Mouse (Mus musculus) MEL (cell line): ENCODE data around the gene Dnali1. TPM values are rescaled to one million over a fixed set of nuclear protein-coding genes. Genes with fewer than 3 reads are reported as not detected.

Experiments
- DNase-seq: peaks from one replicate; pipeline ENCODE4 v3.0.0; 2011; ENCODE audit warnings: low read depth, low spot score
- H3K27ac ChIP-seq: 2 replicates; pipeline ENCODE4 v1.5.1; 2012; ENCODE audit warnings: low read depth, mild to moderate bottlenecking, control low read depth, low read length, moderate library complexity; ENCODE audit not compliant: control insufficient read depth
- H3K27me3 ChIP-seq, 2 experiments: fragments of 150-350 bp in 1 of 2; sonication (generic) in 1 of 2; 2 replicates each; pipeline ENCODE4 v1.6.1; 2012; ENCODE audit warnings: low read length in 2 of 2, mild to moderate bottlenecking in 2 of 2, improper control_type of control experiment in 1 of 2, moderate library complexity in 1 of 2; ENCODE audit not compliant: insufficient read depth in 2 of 2, control insufficient read depth in 1 of 2
- H3K36me3 ChIP-seq, 2 experiments: 2 replicates each; pipeline ENCODE4 v1.6.1; 2012 to 2014; ENCODE audit warnings: low read length in 2 of 2, improper control_type of control experiment in 1 of 2, inconsistent platforms in 1 of 2, mild to moderate bottlenecking in 1 of 2; ENCODE audit not compliant: insufficient read depth in 2 of 2, control insufficient read depth in 1 of 2
- H3K4me1 ChIP-seq, 2 experiments: fragments of 150-350 bp in 1 of 2; sonication (generic) in 1 of 2; 2 replicates each; pipeline ENCODE4 v1.6.1; 2012; ENCODE audit warnings: low read length in 2 of 2, improper control_type of control experiment in 1 of 2, mild to moderate bottlenecking in 1 of 2; ENCODE audit not compliant: insufficient read depth in 2 of 2, control insufficient read depth in 1 of 2
- H3K4me3 ChIP-seq, 2 experiments: fragments of 150-350 bp in 1 of 2; sonication (generic) in 1 of 2; 2 replicates each; pipeline ENCODE4 v1.5.1; 2012; ENCODE audit warnings: low read depth in 2 of 2, low read length in 2 of 2, mild to moderate bottlenecking in 2 of 2, moderate library complexity in 2 of 2, control low read depth in 1 of 2, improper control_type of control experiment in 1 of 2; ENCODE audit not compliant: control insufficient read depth in 1 of 2, insufficient read depth in 1 of 2
- H3K79me2 ChIP-seq: 2 replicates; pipeline ENCODE4 v1.6.1; 2012; ENCODE audit warnings: mild to moderate bottlenecking, low read length, moderate library complexity; ENCODE audit not compliant: control insufficient read depth, poor library complexity, insufficient read depth
- H3K9ac ChIP-seq: 2 replicates; pipeline ENCODE4 v1.6.1; 2012; ENCODE audit warnings: low read depth, mild to moderate bottlenecking, control low read depth, low read length, moderate library complexity; ENCODE audit not compliant: control insufficient read depth, poor library complexity, severe bottlenecking
- H3K9me3 ChIP-seq: fragments of 150-350 bp; sonication (generic); replicated peaks from 2 replicates; pipeline ENCODE4 v1.6.1; 2012; ENCODE audit warnings: mild to moderate bottlenecking, low read length, improper control_type of control experiment, moderate library complexity; ENCODE audit not compliant: insufficient read depth
- BHLHE40 ChIP-seq: IDR thresholded peaks from 2 replicates; pipeline ENCODE4 v1.6.1; 2012; ENCODE audit warnings: low read depth, mild to moderate bottlenecking, inconsistent platforms, low read length, improper control_type of control experiment, borderline replicate concordance
- E2F4 ChIP-seq: IDR thresholded peaks from 2 replicates; pipeline ENCODE4 v1.6.1; 2011; ENCODE audit warnings: low read depth, low read length, improper control_type of control experiment, borderline replicate concordance
- GABPA ChIP-seq: IDR thresholded peaks from 2 replicates; pipeline ENCODE4 v1.6.1; 2012; ENCODE audit warnings: low read depth, mild to moderate bottlenecking, inconsistent platforms, low read length, improper control_type of control experiment, moderate library complexity
- JUND ChIP-seq: IDR thresholded peaks from 2 replicates; pipeline ENCODE4 v1.6.1; 2011; ENCODE audit warnings: low read depth, mild to moderate bottlenecking, improper control_type of control experiment, low read length
- MAFK ChIP-seq: IDR thresholded peaks from 2 replicates; pipeline ENCODE4 v1.6.1; 2011; ENCODE audit warnings: low read depth, mild to moderate bottlenecking, low read length, improper control_type of control experiment, borderline replicate concordance
- MAZ ChIP-seq: IDR thresholded peaks from 2 replicates; pipeline ENCODE4 v1.6.1; 2012; ENCODE audit warnings: low read depth, mild to moderate bottlenecking, inconsistent platforms, low read length, improper control_type of control experiment
- MXI1 ChIP-seq: IDR thresholded peaks from 2 replicates; pipeline ENCODE4 v1.6.1; 2011; ENCODE audit warnings: mild to moderate bottlenecking, low read depth, low read length, improper control_type of control experiment
- MYB ChIP-seq: IDR thresholded peaks from 2 replicates; pipeline ENCODE4 v1.6.1; 2011; ENCODE audit warnings: mild to moderate bottlenecking, low read depth, low read length, improper control_type of control experiment
- NELFE ChIP-seq: IDR thresholded peaks from 2 replicates; pipeline ENCODE4 v1.6.1; 2011; ENCODE audit warnings: low read depth, low read length, improper control_type of control experiment
- POLR2AphosphoS5 ChIP-seq: IDR thresholded peaks from 2 replicates; pipeline ENCODE4 v1.6.1; 2012; ENCODE audit warnings: low read depth, borderline replicate concordance, mild to moderate bottlenecking, inconsistent platforms, low read length, moderate library complexity, mixed read lengths
- RAD21 ChIP-seq: IDR thresholded peaks from 2 replicates; pipeline ENCODE4 v1.6.1; 2011; ENCODE audit warnings: mild to moderate bottlenecking, low read depth, low read length, improper control_type of control experiment
- ZC3H11A ChIP-seq: IDR thresholded peaks from 2 replicates; pipeline ENCODE4 v1.6.1; 2012; ENCODE audit warnings: low read depth, mild to moderate bottlenecking, inconsistent platforms, low read length, improper control_type of control experiment
- ZMIZ1 ChIP-seq: IDR thresholded peaks from 2 replicates; pipeline ENCODE4 v1.6.1; 2012; ENCODE audit warnings: low read depth, mild to moderate bottlenecking, inconsistent platforms, low read length, improper control_type of control experiment, moderate library complexity
- polyA plus RNA-seq, 2 experiments: library from polyadenylated mRNA; stranded (reverse) in 1 of 2; unstranded in 1 of 2; fragments of >175 nt in 1 of 2; fragments of >200 nt in 1 of 2; gene quantifications; 2 replicates each; pipeline versions ENCODE4 v1.2.1 to v1.2.4; 2012; ENCODE audit warnings: low replicate concordance in 2 of 2, low read depth in 1 of 2; ENCODE audit not compliant: insufficient read length in 2 of 2, insufficient read depth in 1 of 2, missing spikeins in 1 of 2
- total RNA-seq: library from RNA; depleted of rRNA; stranded (reverse); fragments of 300-350 nt; gene quantifications from 2 replicates; pipeline ENCODE4 v1.2.3, GENCODE M21; 2012

Gene Dnali1
- total and polyA plus RNA-seq, 3 experiments = 0.08 TPM; not detected in 2

GRCm38 (mm10) chr4:125015806-125016635 lies 49.5 kb downstream of the Dnali1 start, which contains the start of gene Gnl2:
TSS of gene Gnl2 (plus strand) at chr4:125016585.
- Histone ChIP-seq H3K27me3 (peaks cover 2 to 6% of the 10 kb centered on the region in 2 experiments; a peak in 2 of 4 replicates), H3K9ac (no peak within 1 kb of the TSS), H3K4me1 (no peaks in the 10 kb centered on the region)

GRCm38 (mm10) chr4:125008712-125009111 lies 56.8 kb downstream of the Dnali1 start:
- H3K79me2 ChIP-seq = no peaks in the 10 kb centered on the region
- H3K4me3 ChIP-seq = no peak overlapping the region
- H3K9ac ChIP-seq = no peak overlapping the region
- no peaks in the 10 kb centered on the region for H3K4me1 ChIP-seq
- no peak overlapping the region for H3K27ac ChIP-seq
- H3K27me3 ChIP-seq = peaks cover 0 to 12% of the 10 kb centered on the region in 2 experiments; a peak in 2 of 4 replicates
- H3K36me3 ChIP-seq = no peaks in the 10 kb centered on the region
- TF ChIP-seq BHLHE40 (no peak), MAZ (no peak), JUND (no peak), MAFK (no peak), GABPA (no peak), ZMIZ1 (no peak), ZC3H11A (no peak)
- TF ChIP-seq, all 39 proteins: peak for 0
- no peaks in the 10 kb centered on the region for H3K9me3 ChIP-seq
- no peak for DNase-seq

More at GRCm38 (mm10) chr4:125015806-125016635, 49.5 kb downstream of the Dnali1 start, which contains the start of gene Gnl2:
- Histone ChIP-seq H3K79me2 (no peaks in the 10 kb centered on the region), H3K9me3 (no peaks in the 10 kb centered on the region), H3K27ac (no peak within 1 kb of the TSS), H3K36me3 (no peaks in the 10 kb centered on the region), H3K4me3 (no peak within 1 kb of the TSS)
- no peak for DNase-seq
- TF ChIP-seq POLR2AphosphoS5 (no peak), MYB (no peak), NELFE (no peak), E2F4 (no peak), GABPA (no peak), MXI1 (no peak)

- no peaks in the 10 kb centered on the region for H3K36me3 ChIP-seq
- H3K27me3 ChIP-seq = peaks cover 0 to 11% of the 10 kb centered on the region in 2 experiments; a peak in 2 of 4 replicates
- no peaks in the 10 kb centered on the region for H3K79me2 ChIP-seq
- TF ChIP-seq RAD21 (no peak), NELFE (no peak)
- H3K9me3 ChIP-seq = no peaks in the 10 kb centered on the region
- no peak for DNase-seq
- H3K4me3 ChIP-seq = no peak overlapping the region
- H3K4me1 ChIP-seq = no peaks in the 10 kb centered on the region
- no peak overlapping the region for H3K27ac ChIP-seq
- no peak overlapping the region for H3K9ac ChIP-seq
Observed at GRCm38 (mm10) chr4:125008220-125008619, 57.3 kb downstream of the Dnali1 start.
